18 mouse cellular contexts compared by ENCODE assay signal in genomic region chr10:59547426-59547825, GRCm38 (mm10).
DNase-seq lines count a peak whose midpoint lies in the region; ATAC-seq and TF ChIP-seq lines count a peak whose summit lies in the region.
"Had no signal": no experiment of that assay in that cellular context is flagged by ENCODE, and none has a peak within 500 bp of the region (broad histone marks: within the 10 kb centered on the region; RNA-seq: fewer than 3 reads in every experiment).

No protein-coding gene starts in this region.

- ATAC-seq in frontal cortex, adult (ENCODE audit: low TSS enrichment): peak; percentile 75
- ATAC-seq in midbrain, embryonic 14.5 days (ENCODE audit: low FRiP score, low TSS enrichment): no peak
- no peak for ATAC-seq in midbrain, embryonic 11.5 days (ENCODE audit: low FRiP score)
- ATAC-seq: intestine, embryonic 15.5 days had no signal

- no peaks in the 10 kb centered on the region for H3K36me3 ChIP-seq in midbrain, embryonic 14.5 days (ENCODE audit: control insufficient read depth, insufficient read depth, low read length)
- no peaks in the 10 kb centered on the region for H3K36me3 ChIP-seq in midbrain, embryonic 11.5 days (ENCODE audit: control insufficient read depth, insufficient read depth, low read length)
- H3K36me3 ChIP-seq: intestine, embryonic 15.5 days had no signal

- H3K4me3 ChIP-seq in midbrain, embryonic 14.5 days (replicated peaks; ENCODE audit: low read depth, low read length): no peak overlapping the region
- no peak overlapping the region for H3K4me3 ChIP-seq in midbrain, embryonic 11.5 days (ENCODE audit: low read depth, low read length)
- H3K4me3 ChIP-seq: heart, adult 2 months; intestine, embryonic 15.5 days; neural tube, embryonic 13.5 days had no signal

- no peak overlapping the region for H3K27ac ChIP-seq in midbrain, embryonic 14.5 days (replicated peaks; ENCODE audit: low read depth, low read length)
- H3K27ac ChIP-seq in midbrain, embryonic 11.5 days (ENCODE audit: low read depth, low read length): no peak overlapping the region
- H3K27ac ChIP-seq: heart, adult 2 months; intestine, embryonic 15.5 days; neural tube, embryonic 13.5 days; stomach, postnatal 0 days had no signal

- H3K27me3 ChIP-seq in midbrain, embryonic 14.5 days (ENCODE audit: control insufficient read depth, insufficient read depth, low read length): no peaks in the 10 kb centered on the region
- no peaks in the 10 kb centered on the region for H3K27me3 ChIP-seq in midbrain, embryonic 11.5 days (ENCODE audit: control insufficient read depth, insufficient read depth, low read length)
- H3K27me3 ChIP-seq: intestine, embryonic 15.5 days; neural tube, embryonic 13.5 days had no signal

- no peaks in the 10 kb centered on the region for H3K4me1 ChIP-seq in midbrain, embryonic 14.5 days (ENCODE audit: control insufficient read depth, insufficient read depth, low read length)
- H3K4me1 ChIP-seq in midbrain, embryonic 11.5 days (ENCODE audit: control insufficient read depth, insufficient read depth, low read length): peaks cover 6% of the 10 kb centered on the region; the same call in 1 of the 2 replicates
- H3K4me1 ChIP-seq: intestine, embryonic 15.5 days; neural tube, embryonic 13.5 days had no signal

- TF ChIP-seq POLR2A in brain, embryonic 14.5 days (IDR thresholded peaks at IDR 0.05; ENCODE audit: borderline replicate concordance, extremely low read depth, insufficient read depth, insufficient read length, poor library complexity, severe bottlenecking): no peak

- 0 out of 2 replicates have a peak, but pooled peaks cover 3% of the 10 kb centered on the region for H3K9me3 ChIP-seq in midbrain, embryonic 14.5 days (ENCODE audit: control insufficient read depth, low read length)
- H3K9me3 ChIP-seq in midbrain, embryonic 11.5 days (ENCODE audit: control insufficient read depth, low read length): no peaks in the 10 kb centered on the region
- H3K9me3 ChIP-seq: G1E; intestine, embryonic 15.5 days had no signal

- TF ChIP-seq CTCF in brain, embryonic 14.5 days (IDR thresholded peaks at IDR 0.05; ENCODE audit: borderline replicate concordance, extremely low read depth, insufficient read depth, insufficient read length): no peak

- WGBS in midbrain, embryonic 14.5 days: 9% methylated on average over 7 of the region's 7 CpGs
- 17% methylated on average over 7 of the region's 7 CpGs for WGBS in midbrain, embryonic 11.5 days

- H3K9ac ChIP-seq in midbrain, embryonic 14.5 days (replicated peaks; ENCODE audit: low read length): no peak overlapping the region
- H3K9ac ChIP-seq in midbrain, embryonic 11.5 days (ENCODE audit: low read length): no peak overlapping the region
- H3K9ac ChIP-seq: intestine, embryonic 15.5 days; neural tube, embryonic 13.5 days had no signal

- H3K4me2 ChIP-seq in midbrain, embryonic 14.5 days (ENCODE audit: low read length): no peak overlapping the region
- no peak overlapping the region for H3K4me2 ChIP-seq in midbrain, embryonic 11.5 days
- H3K4me2 ChIP-seq: intestine, embryonic 15.5 days; neural tube, embryonic 13.5 days had no signal

- no peak for DNase-seq in frontal cortex, postnatal 14 days (ENCODE audit: low spot score in 2 of 2)
- DNase-seq in midbrain, embryonic 14.5 days: peak; percentile 19
- no peak for DNase-seq in midbrain, embryonic 11.5 days (ENCODE audit: low spot score, missing footprints)
- peak; percentile 57 for DNase-seq in brain, embryonic 14.5 days (ENCODE audit: low read depth)
- DNase-seq in right cerebral cortex, postnatal 25 days: peak; percentile 31
- DNase-seq in thymus, postnatal 4 days: no peak
- DNase-seq: adrenal gland, postnatal 14 days; cerebellum, postnatal 10 days; heart, adult 2 months; liver; lung, adult 2 months; lung, postnatal 4 days; thymus, postnatal 25 days had no signal

Comparison
In these comparisons a context has a peak if more than half of its experiments do, and no peak if none do; other contexts are left out.
1. DNase-seq: peak in midbrain, embryonic 14.5 days (single experiment), brain, embryonic 14.5 days (single experiment) and right cerebral cortex, postnatal 25 days (single experiment); none in frontal cortex, postnatal 14 days (0 of 2), midbrain, embryonic 11.5 days (single experiment) and thymus, postnatal 4 days (single experiment).